Mouse (Mus musculus) MEL (cell line): ENCODE data around the gene Krt82. TPM values are rescaled to one million over a fixed set of nuclear protein-coding genes. Genes with fewer than 3 reads are reported as not detected.

Source experiments
- DNase-seq: peaks from one replicate; pipeline ENCODE4 v3.0.0; 2011; ENCODE audit warnings: low read depth, low spot score
- H3K27ac ChIP-seq: 2 replicates; pipeline ENCODE4 v1.5.1; 2012; ENCODE audit warnings: low read depth, mild to moderate bottlenecking, control low read depth, low read length, moderate library complexity; ENCODE audit not compliant: control insufficient read depth
- H3K27me3 ChIP-seq, 2 experiments: fragments of 150-350 bp in 1 of 2; sonication (generic) in 1 of 2; 2 replicates each; pipeline ENCODE4 v1.6.1; 2012; ENCODE audit warnings: low read length in 2 of 2, mild to moderate bottlenecking in 2 of 2, improper control_type of control experiment in 1 of 2, moderate library complexity in 1 of 2; ENCODE audit not compliant: insufficient read depth in 2 of 2, control insufficient read depth in 1 of 2
- H3K36me3 ChIP-seq, 2 experiments: 2 replicates each; pipeline ENCODE4 v1.6.1; 2012 to 2014; ENCODE audit warnings: low read length in 2 of 2, improper control_type of control experiment in 1 of 2, inconsistent platforms in 1 of 2, mild to moderate bottlenecking in 1 of 2; ENCODE audit not compliant: insufficient read depth in 2 of 2, control insufficient read depth in 1 of 2
- H3K4me1 ChIP-seq, 2 experiments: fragments of 150-350 bp in 1 of 2; sonication (generic) in 1 of 2; 2 replicates each; pipeline ENCODE4 v1.6.1; 2012; ENCODE audit warnings: low read length in 2 of 2, improper control_type of control experiment in 1 of 2, mild to moderate bottlenecking in 1 of 2; ENCODE audit not compliant: insufficient read depth in 2 of 2, control insufficient read depth in 1 of 2
- H3K4me3 ChIP-seq, 2 experiments: fragments of 150-350 bp in 1 of 2; sonication (generic) in 1 of 2; 2 replicates each; pipeline ENCODE4 v1.5.1; 2012; ENCODE audit warnings: low read depth in 2 of 2, low read length in 2 of 2, mild to moderate bottlenecking in 2 of 2, moderate library complexity in 2 of 2, control low read depth in 1 of 2, improper control_type of control experiment in 1 of 2; ENCODE audit not compliant: control insufficient read depth in 1 of 2, insufficient read depth in 1 of 2
- H3K79me2 ChIP-seq: 2 replicates; pipeline ENCODE4 v1.6.1; 2012; ENCODE audit warnings: mild to moderate bottlenecking, low read length, moderate library complexity; ENCODE audit not compliant: control insufficient read depth, poor library complexity, insufficient read depth
- H3K9ac ChIP-seq: 2 replicates; pipeline ENCODE4 v1.6.1; 2012; ENCODE audit warnings: low read depth, mild to moderate bottlenecking, control low read depth, low read length, moderate library complexity; ENCODE audit not compliant: control insufficient read depth, poor library complexity, severe bottlenecking
- H3K9me3 ChIP-seq: fragments of 150-350 bp; sonication (generic); replicated peaks from 2 replicates; pipeline ENCODE4 v1.6.1; 2012; ENCODE audit warnings: mild to moderate bottlenecking, low read length, improper control_type of control experiment, moderate library complexity; ENCODE audit not compliant: insufficient read depth
- EP300 ChIP-seq, 2 experiments: IDR thresholded peaks; 2 replicates each; pipeline ENCODE4 v1.6.1; 2011; ENCODE audit warnings: improper control_type of control experiment in 2 of 2, low read length in 2 of 2, low read depth in 1 of 2, mild to moderate bottlenecking in 1 of 2
- GABPA ChIP-seq: IDR thresholded peaks from 2 replicates; pipeline ENCODE4 v1.6.1; 2012; ENCODE audit warnings: low read depth, mild to moderate bottlenecking, inconsistent platforms, low read length, improper control_type of control experiment, moderate library complexity
- MYB ChIP-seq: IDR thresholded peaks from 2 replicates; pipeline ENCODE4 v1.6.1; 2011; ENCODE audit warnings: mild to moderate bottlenecking, low read depth, low read length, improper control_type of control experiment
- NELFE ChIP-seq: IDR thresholded peaks from 2 replicates; pipeline ENCODE4 v1.6.1; 2011; ENCODE audit warnings: low read depth, low read length, improper control_type of control experiment
- POLR2AphosphoS2 ChIP-seq: IDR thresholded peaks from 2 replicates; pipeline ENCODE4 v1.6.1; 2011; ENCODE audit warnings: low read length, improper control_type of control experiment
- POLR2AphosphoS5 ChIP-seq: IDR thresholded peaks from 2 replicates; pipeline ENCODE4 v1.6.1; 2012; ENCODE audit warnings: low read depth, borderline replicate concordance, mild to moderate bottlenecking, inconsistent platforms, low read length, moderate library complexity, mixed read lengths
- RAD21 ChIP-seq: IDR thresholded peaks from 2 replicates; pipeline ENCODE4 v1.6.1; 2011; ENCODE audit warnings: mild to moderate bottlenecking, low read depth, low read length, improper control_type of control experiment
- RCOR1 ChIP-seq: IDR thresholded peaks from 2 replicates; pipeline ENCODE4 v1.6.1; 2012; ENCODE audit warnings: low read depth, mild to moderate bottlenecking, inconsistent platforms, low read length, improper control_type of control experiment
- SIN3A ChIP-seq: IDR thresholded peaks from 2 replicates; pipeline ENCODE4 v1.6.1; 2012; ENCODE audit warnings: low read length, improper control_type of control experiment, inconsistent platforms
- TAL1 ChIP-seq: IDR thresholded peaks from 2 replicates; pipeline ENCODE4 v1.6.1; 2012; ENCODE audit warnings: mild to moderate bottlenecking, inconsistent platforms, low read length, moderate library complexity, mixed read lengths
- UBTF ChIP-seq: IDR thresholded peaks from 2 replicates; pipeline ENCODE4 v1.6.1; 2012; ENCODE audit warnings: low read depth, mild to moderate bottlenecking, inconsistent platforms, low read length, improper control_type of control experiment, moderate library complexity, borderline replicate concordance; ENCODE audit not compliant: insufficient read depth
- ZKSCAN1 ChIP-seq: IDR thresholded peaks from 2 replicates; pipeline ENCODE4 v1.6.1; 2012; ENCODE audit warnings: low read depth, mild to moderate bottlenecking, inconsistent platforms, low read length, improper control_type of control experiment, moderate library complexity
- ZMIZ1 ChIP-seq: IDR thresholded peaks from 2 replicates; pipeline ENCODE4 v1.6.1; 2012; ENCODE audit warnings: low read depth, mild to moderate bottlenecking, inconsistent platforms, low read length, improper control_type of control experiment, moderate library complexity
- ZNF384 ChIP-seq: IDR thresholded peaks from 2 replicates; pipeline ENCODE4 v1.6.1; 2012; ENCODE audit warnings: low read depth, mild to moderate bottlenecking, inconsistent platforms, low read length, improper control_type of control experiment
- polyA plus RNA-seq, 2 experiments: library from polyadenylated mRNA; stranded (reverse) in 1 of 2; unstranded in 1 of 2; fragments of >175 nt in 1 of 2; fragments of >200 nt in 1 of 2; gene quantifications; 2 replicates each; pipeline versions ENCODE4 v1.2.1 to v1.2.4; 2012; ENCODE audit warnings: low replicate concordance in 2 of 2, low read depth in 1 of 2; ENCODE audit not compliant: insufficient read length in 2 of 2, insufficient read depth in 1 of 2, missing spikeins in 1 of 2
- total RNA-seq: library from RNA; depleted of rRNA; stranded (reverse); fragments of 300-350 nt; gene quantifications from 2 replicates; pipeline ENCODE4 v1.2.3, GENCODE M21; 2012

The Krt82 gene
- total and polyA plus RNA-seq, 3 experiments: not detected

- H3K36me3 ChIP-seq: no peaks in the 10 kb centered on the region
- H3K79me2 ChIP-seq: no peaks in the 10 kb centered on the region
- H3K4me3 ChIP-seq: no peak overlapping the region
- TF ChIP-seq GABPA (no peak), TAL1 (no peak), ZKSCAN1 (no peak), POLR2AphosphoS5 (no peak), UBTF (no peak), EP300 (IDR thresholded peaks at IDR 0.05; ENCODE audit: low read depth in 1 of 2, low read length in 2 of 2) (no peak), NELFE (no peak), POLR2AphosphoS2 (no peak), MYB (no peak), RAD21 (no peak), ZNF384 (no peak), RCOR1 (no peak), ZMIZ1 (no peak)
- TF ChIP-seq, all 39 proteins: peak for 0
- Histone ChIP-seq H3K4me1 (no peaks in the 10 kb centered on the region), H3K27ac (no peak overlapping the region), H3K27me3 (no peaks in the 10 kb centered on the region), H3K9me3 (no peaks in the 10 kb centered on the region), H3K9ac (no peak overlapping the region)
- no peak for DNase-seq
These were observed 12.4 kb downstream of the Krt82 start for GRCm38 (mm10) chr15:101537864-101538579.

- no peaks in the 10 kb centered on the region for H3K27me3 ChIP-seq
- no peak for DNase-seq
- TF ChIP-seq MYB (no peak), SIN3A (no peak), GABPA (no peak)
- no peaks in the 10 kb centered on the region for H3K79me2 ChIP-seq
- no peaks in the 10 kb centered on the region for H3K36me3 ChIP-seq
- no peaks in the 10 kb centered on the region for H3K4me1 ChIP-seq
- no peak overlapping the region for H3K4me3 ChIP-seq
- no peak overlapping the region for H3K9ac ChIP-seq
- H3K27ac ChIP-seq: no peak overlapping the region
- H3K9me3 ChIP-seq: no peaks in the 10 kb centered on the region
These were observed 14.2 kb downstream of the Krt82 start for GRCm38 (mm10) chr15:101536054-101536850.
